Mouse (Mus musculus) 3134 (cell line): ENCODE measurements around the gene Ppp1r1c.
"Not testable (repeated sequence)": the region's sequence is repeated elsewhere in the genome, so short reads cannot be mapped to it uniquely, and the experiment has no call there.

Experiments used
- DNase-seq: peaks from one replicate; pipeline ENCODE4 v3.0.0-alpha.2; 2011; ENCODE audit warnings: low spot score; ENCODE audit not compliant: insufficient read length; ENCODE audit errors: extremely low read depth

The Ppp1r1c gene

DNA sequence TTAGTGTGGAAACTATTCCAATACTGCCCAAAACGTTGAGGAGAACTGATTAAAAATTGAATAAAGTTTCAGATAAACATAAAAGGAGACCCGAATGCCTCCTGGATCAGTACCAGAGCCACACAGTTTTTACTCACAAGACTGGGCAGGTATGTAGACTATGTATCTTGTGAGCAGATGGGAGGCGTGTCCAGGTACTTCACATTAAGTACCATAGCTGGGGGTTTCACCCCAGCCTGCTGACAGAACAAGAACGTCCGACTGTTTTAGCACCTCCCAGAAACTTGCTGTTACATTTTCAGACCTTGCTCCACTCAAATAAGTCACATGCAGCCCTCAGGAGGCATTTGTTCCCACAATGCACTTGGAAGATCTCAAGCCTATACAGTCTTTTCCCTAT is 131.9 kb downstream of the Ppp1r1c start:
- no peak for DNase-seq

DNA sequence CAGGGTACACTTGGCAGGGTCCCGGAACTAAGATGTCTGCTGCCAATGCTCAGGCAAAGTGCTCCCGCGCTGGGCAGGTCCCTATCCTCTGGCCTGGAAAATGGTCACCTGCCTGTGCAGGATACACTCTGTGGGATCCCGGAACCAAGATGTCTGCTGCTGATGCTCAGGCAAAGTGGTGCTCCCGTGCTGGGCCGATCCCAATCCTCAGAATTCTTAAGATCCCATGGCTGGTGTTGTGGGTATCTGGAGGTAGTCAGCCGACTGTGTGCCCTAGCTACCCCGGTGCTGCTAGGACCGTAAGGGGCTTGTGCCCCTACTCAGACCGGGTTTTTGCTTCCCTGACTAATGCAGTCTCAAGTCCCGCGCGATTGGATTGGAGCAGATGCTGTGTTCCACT is 139.8 kb downstream of the Ppp1r1c start:
- DNase-seq = not testable (repeated sequence)

DNA sequence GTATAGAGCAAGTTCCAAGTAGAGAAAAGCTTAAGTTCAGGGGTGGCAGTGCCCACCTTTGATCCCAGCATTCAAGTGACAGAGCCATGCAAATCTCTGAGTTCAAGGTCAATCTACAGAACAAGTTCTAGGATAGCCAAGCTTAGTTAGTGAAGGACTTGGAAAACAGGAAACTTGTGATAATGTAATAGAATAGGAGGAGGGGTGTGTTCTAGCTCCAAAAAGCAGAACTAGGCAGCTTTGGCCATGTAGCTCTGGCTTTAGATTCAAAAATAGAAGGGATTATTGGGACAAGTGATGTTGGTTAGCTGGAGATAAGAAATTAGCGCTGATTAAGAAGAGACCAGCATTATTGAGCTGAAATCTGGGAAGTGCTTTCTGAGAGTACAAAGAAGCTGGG is 149.3 kb downstream of the Ppp1r1c start:
- no peak for DNase-seq

DNA sequence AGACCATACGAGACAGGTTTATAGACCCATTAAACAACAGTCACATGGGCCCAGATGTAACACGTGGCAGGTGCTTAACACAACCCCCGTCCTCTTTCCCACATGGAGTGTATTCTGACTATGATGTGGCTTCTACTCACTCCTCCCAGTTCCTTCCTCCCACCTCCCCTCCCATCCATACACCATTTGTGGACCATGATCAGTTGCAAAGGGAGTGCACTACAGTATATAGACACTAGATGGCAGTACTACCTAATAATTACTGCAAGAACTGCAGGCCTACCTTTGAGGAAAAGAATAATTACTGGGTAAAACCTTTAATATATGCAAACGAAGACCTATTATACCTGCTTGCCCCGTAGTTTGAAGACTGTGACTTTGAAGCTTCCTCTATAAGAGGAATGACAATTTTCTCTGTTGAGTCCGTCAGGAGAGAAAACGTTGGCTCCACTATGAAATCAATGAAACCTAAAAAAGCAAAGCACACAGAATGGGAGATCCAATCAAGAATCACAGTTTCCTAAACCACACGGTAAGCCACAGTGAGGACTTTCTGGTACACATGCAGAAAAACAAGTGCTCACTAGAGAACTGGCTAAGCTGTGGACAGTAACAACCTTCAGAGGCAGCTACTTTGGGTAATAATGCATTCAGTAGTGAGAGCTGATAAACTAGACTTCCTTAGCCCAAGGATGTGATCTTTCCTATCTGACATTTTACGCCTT is 157.9 kb downstream of the Ppp1r1c start:
- peak; percentile 5 for DNase-seq
